Mouse (Mus musculus) heart, embryonic 15.5 days (tissue): Measurements from ENCODE around the gene Cdk10. TPM values are rescaled to one million over a fixed set of nuclear protein-coding genes. Genes with fewer than 3 reads are reported as not detected.

Experiments
- ATAC-seq: fragments of 200-750 bp; cut with Nextera tagmentation; replicated peaks from 2 replicates; pipeline ENCODE4 v1.8.0; 2017; ENCODE audit warnings: low read depth, moderate TSS enrichment; ENCODE audit not compliant: insufficient number of reproducible peaks, insufficient read depth, low FRiP score
- H3K27ac ChIP-seq: fragments of 300-500 bp; sonication (generic); 2 replicates; pipeline ENCODE4 v1.5.1; 2015; ENCODE audit warnings: mild to moderate bottlenecking, inconsistent platforms
- H3K27me3 ChIP-seq: fragments of 300-500 bp; sonication (generic); 2 replicates; pipeline ENCODE4 v1.6.1; 2015; ENCODE audit warnings: inconsistent platforms
- H3K36me3 ChIP-seq: fragments of 300-500 bp; sonication (generic); 2 replicates; pipeline ENCODE4 v1.6.1; 2015; ENCODE audit warnings: mild to moderate bottlenecking, inconsistent platforms
- H3K4me1 ChIP-seq: fragments of 300-500 bp; sonication (generic); replicated peaks from 2 replicates; pipeline ENCODE4 v1.6.1; 2015; ENCODE audit warnings: inconsistent platforms
- H3K4me2 ChIP-seq: fragments of 300-500 bp; sonication (generic); 2 replicates; pipeline ENCODE4 v1.6.1; 2015; ENCODE audit warnings: inconsistent platforms, mild to moderate bottlenecking, moderate library complexity
- H3K4me3 ChIP-seq: fragments of 300-500 bp; sonication (generic); 2 replicates; pipeline ENCODE4 v1.5.1; 2015; ENCODE audit warnings: mild to moderate bottlenecking, inconsistent platforms
- H3K9ac ChIP-seq: fragments of 300-500 bp; sonication (generic); 2 replicates; pipeline ENCODE4 v1.6.1; 2015; ENCODE audit warnings: mild to moderate bottlenecking, inconsistent platforms
- H3K9me3 ChIP-seq: fragments of 300-500 bp; sonication (generic); replicated peaks from 2 replicates; pipeline ENCODE4 v1.6.1; 2016; ENCODE audit warnings: inconsistent platforms
- WGBS: fragments of 180-500 bp; shearing (Covaris S2); methylation state at CpG from one replicate; pipeline ENCODE4 v1.1.7; 2015; ENCODE audit warnings: mixed read lengths; 5-methylcytosine and 5-hydroxymethylcytosine counted together
- polyA plus RNA-seq: library from polyadenylated mRNA; unstranded; fragments of >200 nt; fragmentation: Nextera tagmentation; extraction: Ambion mirVana; gene quantifications from 2 replicates; pipeline ENCODE4 v1.2.1, GENCODE M21; 2015

Gene Cdk10
- polyA plus RNA-seq, 1 experiment from 2014 or later: 17.7 TPM

GRCm38 (mm10) chr8:123278445-123278844 lies 53.8 kb downstream of the Cdk10 start:
- no peak for ATAC-seq
- Histone ChIP-seq H3K36me3 (peaks cover 15% of the 10 kb centered on the region; the same call in 1 of the 2 replicates), H3K4me3 (no peak overlapping the region), H3K27ac (no peak overlapping the region), H3K9me3 (no peaks in the 10 kb centered on the region), H3K4me1 (no peaks in the 10 kb centered on the region), H3K27me3 (no peaks in the 10 kb centered on the region), H3K9ac (no peak overlapping the region), H3K4me2 (no peak overlapping the region)
- 60% methylated on average over 7 of the region's 7 CpGs for WGBS

- WGBS: 91% methylated on average over 4 of the region's 4 CpGs
- no peak for ATAC-seq
- Histone ChIP-seq H3K36me3 (peaks cover 11% of the 10 kb centered on the region; the same call in 1 of the 2 replicates), H3K9me3 (no peaks in the 10 kb centered on the region), H3K27ac (no peak overlapping the region), H3K4me3 (no peak overlapping the region), H3K4me1 (peaks cover 6% of the 10 kb centered on the region), H3K9ac (no peak overlapping the region), H3K4me2 (no peak overlapping the region), H3K27me3 (no peaks in the 10 kb centered on the region)
Observed at GRCm38 (mm10) chr8:123279828-123280227, 55.2 kb downstream of the Cdk10 start.

- no peaks in the 10 kb centered on the region for H3K9me3 ChIP-seq
- no peak for ATAC-seq
- WGBS: 82% methylated on average over 13 of the region's 13 CpGs
- H3K27me3 ChIP-seq: no peaks in the 10 kb centered on the region
- no peak overlapping the region for H3K27ac ChIP-seq
- H3K4me1 ChIP-seq: peaks cover 6% of the 10 kb centered on the region
- H3K4me3 ChIP-seq: no peak overlapping the region
- H3K4me2 ChIP-seq: no peak overlapping the region
- peaks cover 11% of the 10 kb centered on the region; the same call in 1 of the 2 replicates for H3K36me3 ChIP-seq
- no peak overlapping the region for H3K9ac ChIP-seq
Observed at GRCm38 (mm10) chr8:123280302-123281094, 55.9 kb downstream of the Cdk10 start.

Other genes starting within 250 kb of the Cdk10 start
- gene Ankrd11, start 182.6 kb upstream of the Cdk10 start, polyA plus RNA-seq: 39.6 and 51.5 TPM in 2 replicates
- gene Spg7, start 161.9 kb upstream of the Cdk10 start, polyA plus RNA-seq: 60.1 and 64.3 TPM in 2 replicates
- 802 and 841 TPM in 2 replicates for gene Rpl13, start 122.5 kb upstream of the Cdk10 start, polyA plus RNA-seq
- gene Cpne7, start 107.5 kb upstream of the Cdk10 start, polyA plus RNA-seq: 0.18 and 0.25 TPM in 2 replicates
- gene Sult5a1, start 66.5 kb upstream of the Cdk10 start, polyA plus RNA-seq: 4.6 and 7.5 TPM in 2 replicates
- 5.9 and 7.1 TPM in 2 replicates for gene Dpep1, start 38.6 kb upstream of the Cdk10 start, polyA plus RNA-seq
- gene Chmp1a, start 12.1 kb upstream of the Cdk10 start, polyA plus RNA-seq: 89.2 and 106 TPM in 2 replicates
- 3.6 and 4.4 TPM in 2 replicates for gene Spata33, start 12.0 kb upstream of the Cdk10 start, polyA plus RNA-seq
- 3.4 and 4.5 TPM in 2 replicates for gene Spata2l, start 11.4 kb downstream of the Cdk10 start, polyA plus RNA-seq
- gene Zfp276, start 29.4 kb downstream of the Cdk10 start, polyA plus RNA-seq: 13.2 and 18.4 TPM in 2 replicates
- 19.2 and 22.7 TPM in 2 replicates for gene Vps9d1, start 29.5 kb downstream of the Cdk10 start, polyA plus RNA-seq
- 14.5 and 17.0 TPM in 2 replicates for gene Fanca, start 93.7 kb downstream of the Cdk10 start, polyA plus RNA-seq
- 0.33 and 1.4 TPM in 2 replicates for gene Spire2, start 107.9 kb downstream of the Cdk10 start, polyA plus RNA-seq
- gene Tcf25, start 148.9 kb downstream of the Cdk10 start, polyA plus RNA-seq: 137 and 144 TPM in 2 replicates
- gene Mc1r, start 182.3 kb downstream of the Cdk10 start, polyA plus RNA-seq: 0.08 TPM in 1 of 2 replicates, not detected in the other
- gene Tubb3, start 186.6 kb downstream of the Cdk10 start, polyA plus RNA-seq: 2.1 and 21.6 TPM in 2 replicates
- gene Def8, start 198.7 kb downstream of the Cdk10 start, polyA plus RNA-seq: 25.7 and 33.3 TPM in 2 replicates